Mouse (Mus musculus) liver, postnatal 0 days (tissue): ENCODE measurements around the gene Scamp1. TPM values are rescaled to one million over a fixed set of nuclear protein-coding genes. Genes with fewer than 3 reads are reported as not detected.

Experiments used
- ATAC-seq: fragments of 200-750 bp; cut with Nextera tagmentation; 2 replicates; pipeline ENCODE4 v1.8.0; 2017; ENCODE audit warnings: mild to moderate bottlenecking, moderate library complexity
- DNase-seq: peaks from one replicate; pipeline ENCODE4 v3.0.0-alpha.2; 2016
- H3K27ac ChIP-seq: fragments of 300-500 bp; sonication (generic); 2 replicates; pipeline ENCODE4 v1.5.1; 2014; ENCODE audit warnings: antibody characterized with exemption, moderate library complexity, mild to moderate bottlenecking, low read depth
- H3K27me3 ChIP-seq: fragments of 300-500 bp; sonication (generic); 2 replicates; pipeline ENCODE4 v1.6.1; 2014; ENCODE audit warnings: low read length, control low read depth, mixed read lengths; ENCODE audit not compliant: insufficient read depth
- H3K36me3 ChIP-seq: fragments of 300-500 bp; sonication (generic); replicated peaks from 2 replicates; pipeline ENCODE4 v1.6.1; 2014; ENCODE audit warnings: mild to moderate bottlenecking, control low read depth, low read length, moderate library complexity, mixed read lengths; ENCODE audit not compliant: insufficient read depth
- H3K4me1 ChIP-seq: fragments of 300-500 bp; sonication (generic); 2 replicates; pipeline ENCODE4 v1.6.1; 2014; ENCODE audit warnings: antibody characterized with exemption, mild to moderate bottlenecking, control low read depth; ENCODE audit not compliant: insufficient read depth
- H3K4me2 ChIP-seq: fragments of 300-500 bp; sonication (generic); 2 replicates; pipeline ENCODE4 v1.6.1; 2014; ENCODE audit warnings: low read depth, mild to moderate bottlenecking, low read length, moderate library complexity, mixed read lengths
- H3K4me3 ChIP-seq: fragments of 300-500 bp; sonication (generic); 2 replicates; pipeline ENCODE4 v1.5.1; 2014; ENCODE audit warnings: low read depth, low read length
- H3K9ac ChIP-seq: fragments of 300-500 bp; sonication (generic); replicated peaks from 2 replicates; pipeline ENCODE4 v1.6.1; 2014; ENCODE audit warnings: mild to moderate bottlenecking, moderate library complexity
- H3K9me3 ChIP-seq: fragments of 300-500 bp; sonication (generic); 2 replicates; pipeline ENCODE4 v1.6.1; 2016; ENCODE audit warnings: mild to moderate bottlenecking, control low read depth, low read length, mixed read lengths
- CTCF ChIP-seq: sonication (generic); IDR thresholded peaks from 2 replicates; pipeline ENCODE4 v1.5.1; 2016; ENCODE audit warnings: antibody characterized with exemption, low read depth
- EP300 ChIP-seq: IDR thresholded peaks from 2 replicates; pipeline ENCODE4 v1.6.1; 2016; ENCODE audit warnings: antibody characterized with exemption, low read depth, mild to moderate bottlenecking
- WGBS: fragments of 180-500 bp; shearing (Covaris S2); extraction: QIAGEN DNeasy Blood & Tissue Kit; methylation state at CpG from one replicate; pipeline ENCODE4 v1.1.7; 2014; ENCODE audit not compliant: insufficient replicate concordance; 5-methylcytosine and 5-hydroxymethylcytosine counted together
- polyA plus RNA-seq: library from polyadenylated mRNA; unstranded; fragments of >200 nt; fragmentation: Nextera tagmentation; extraction: Ambion mirVana; gene quantifications from 2 replicates; pipeline ENCODE4 v1.2.1, GENCODE M21; 2015

Gene Scamp1
- polyA plus RNA-seq, 1 experiment from 2014 or later: 13.8 TPM

- H3K4me1 ChIP-seq: no peaks in the 10 kb centered on the region
- no peaks in the 10 kb centered on the region for H3K9me3 ChIP-seq
- H3K9ac ChIP-seq: no peak overlapping the region
- no peak for TF ChIP-seq EP300
- TF ChIP-seq CTCF: no peak
- no peaks in the 10 kb centered on the region for H3K27me3 ChIP-seq
- no peak overlapping the region for H3K27ac ChIP-seq
- 88% methylated on average over 14 of the region's 14 CpGs for WGBS
- no peak overlapping the region for H3K4me3 ChIP-seq
- ATAC-seq (no peak), DNase-seq (no peak)
- H3K36me3 ChIP-seq: peaks cover 6% of the 10 kb centered on the region; the same call in 1 of the 2 replicates
- no peak overlapping the region for H3K4me2 ChIP-seq
Observed at GRCm38 (mm10) chr13:94231871-94232270, 53.8 kb downstream of the Scamp1 start.

GRCm38 (mm10) chr13:94224717-94225705, 60.6 kb downstream of the Scamp1 start:
- H3K4me1 ChIP-seq: no peaks in the 10 kb centered on the region
- no peaks in the 10 kb centered on the region for H3K27me3 ChIP-seq
- no peak overlapping the region for H3K4me3 ChIP-seq
- no peak overlapping the region for H3K9ac ChIP-seq
- WGBS: 90% methylated on average over 38 of the region's 38 CpGs
- H3K36me3 ChIP-seq: peaks cover 15% of the 10 kb centered on the region
- H3K9me3 ChIP-seq: no peaks in the 10 kb centered on the region
- TF ChIP-seq EP300 (no peak), CTCF (no peak)
- no peak overlapping the region for H3K27ac ChIP-seq
- ATAC-seq: no peak
- H3K4me2 ChIP-seq: no peak overlapping the region
- no peak for DNase-seq

GRCm38 (mm10) chr13:94223609-94224008, 62.0 kb downstream of the Scamp1 start:
- no peak for ATAC-seq
- H3K4me3 ChIP-seq: no peak overlapping the region
- WGBS: 87% methylated on average over 14 of the region's 14 CpGs

GRCm38 (mm10) chr13:94212716-94213115, 72.9 kb downstream of the Scamp1 start:
- H3K9me3 ChIP-seq: no peaks in the 10 kb centered on the region
- H3K9ac ChIP-seq: no peak overlapping the region
- H3K4me3 ChIP-seq: no peak overlapping the region
- no peak for ATAC-seq
- no peak overlapping the region for H3K27ac ChIP-seq
- H3K36me3 ChIP-seq: peaks cover 20% of the 10 kb centered on the region
- H3K27me3 ChIP-seq: no peaks in the 10 kb centered on the region
- DNase-seq: no peak
- 82% methylated on average over 2 of the region's 2 CpGs for WGBS
- TF ChIP-seq EP300 (no peak), CTCF (peak; percentile 37)
- no peak overlapping the region for H3K4me2 ChIP-seq
- H3K4me1 ChIP-seq: no peaks in the 10 kb centered on the region

More at GRCm38 (mm10) chr13:94223609-94224008, 62.0 kb downstream of the Scamp1 start:
- Histone ChIP-seq H3K4me1 (no peaks in the 10 kb centered on the region), H3K4me2 (no peak overlapping the region), H3K27me3 (no peaks in the 10 kb centered on the region), H3K9me3 (no peaks in the 10 kb centered on the region), H3K36me3 (peaks cover 15% of the 10 kb centered on the region), H3K9ac (no peak overlapping the region), H3K27ac (no peak overlapping the region)
- DNase-seq: no peak
- no peak for TF ChIP-seq CTCF
- no peak for TF ChIP-seq EP300

GRCm38 (mm10) chr13:94212179-94212578, 73.5 kb downstream of the Scamp1 start:
- no peak overlapping the region for H3K4me2 ChIP-seq
- H3K27me3 ChIP-seq: no peaks in the 10 kb centered on the region
- H3K36me3 ChIP-seq: peaks cover 20% of the 10 kb centered on the region
- H3K4me1 ChIP-seq: no peaks in the 10 kb centered on the region
- no peak overlapping the region for H3K9ac ChIP-seq
- no peaks in the 10 kb centered on the region for H3K9me3 ChIP-seq
- 89% methylated on average over 2 of the region's 2 CpGs for WGBS
- DNase-seq (no peak), ATAC-seq (no peak)
- TF ChIP-seq CTCF (no peak), EP300 (no peak)
- H3K4me3 ChIP-seq: no peak overlapping the region
- no peak overlapping the region for H3K27ac ChIP-seq

GRCm38 (mm10) chr13:94211236-94212119, 74.2 kb downstream of the Scamp1 start:
- H3K9me3 ChIP-seq: no peaks in the 10 kb centered on the region
- H3K27ac ChIP-seq: no peak overlapping the region
- no peak overlapping the region for H3K4me3 ChIP-seq
- no peak for TF ChIP-seq CTCF
- TF ChIP-seq EP300: no peak
- H3K36me3 ChIP-seq: peaks cover 24% of the 10 kb centered on the region
- H3K27me3 ChIP-seq: no peaks in the 10 kb centered on the region
- ATAC-seq (no peak), DNase-seq (no peak)
- H3K4me1 ChIP-seq: no peaks in the 10 kb centered on the region
- WGBS: 69% methylated on average over 6 of the region's 6 CpGs
- no peak overlapping the region for H3K4me2 ChIP-seq
- no peak overlapping the region for H3K9ac ChIP-seq
